Comparison of ENCODE assay signal across 10 mouse cellular contexts in the genomic region with DNA sequence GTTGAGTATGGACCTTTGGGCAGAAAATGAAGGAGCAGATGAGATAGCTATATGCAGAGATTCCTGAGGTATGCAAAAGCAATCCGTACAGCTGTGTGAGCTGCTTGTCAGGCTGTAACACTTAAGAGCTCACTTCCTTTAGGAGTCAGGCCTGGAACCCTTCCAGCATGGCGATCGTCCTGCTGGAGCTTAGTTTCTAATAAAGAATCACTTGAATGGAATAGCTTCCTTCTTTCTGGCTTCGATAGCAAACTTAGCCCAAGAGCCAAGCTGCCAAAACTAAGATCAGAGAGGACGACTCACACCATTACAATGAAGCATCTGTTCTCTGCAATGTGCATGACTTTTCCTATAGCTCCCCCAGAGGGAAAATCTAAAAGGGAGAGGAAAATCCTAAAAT.
DNase-seq lines count a peak whose midpoint lies in the region; ATAC-seq and TF ChIP-seq lines count a peak whose summit lies in the region.
"Had no signal": no experiment of that assay in that cellular context is flagged by ENCODE, and none has a peak within 500 bp of the region (broad histone marks: within the 10 kb centered on the region; RNA-seq: fewer than 3 reads in every experiment).

No protein-coding gene starts in this region.

- TF ChIP-seq CTCF in intestine, postnatal 0 days (IDR thresholded peaks at IDR 0.05; ENCODE audit: low read depth): no peak

- H3K4me2 ChIP-seq in intestine, embryonic 16.5 days (ENCODE audit: low read depth, low read length): no peak overlapping the region
- H3K4me2 ChIP-seq in intestine, postnatal 0 days (replicated peaks; ENCODE audit: low read depth): no peak overlapping the region
- H3K4me2 ChIP-seq: hindbrain, embryonic 15.5 days; stomach, embryonic 15.5 days had no signal

- no peaks in the 10 kb centered on the region for H3K36me3 ChIP-seq in intestine, embryonic 16.5 days (ENCODE audit: control insufficient read depth, insufficient read depth, low read length)
- no peaks in the 10 kb centered on the region for H3K36me3 ChIP-seq in intestine, postnatal 0 days (ENCODE audit: control insufficient read depth, insufficient read depth)
- H3K36me3 ChIP-seq: hindbrain, embryonic 15.5 days; stomach, embryonic 15.5 days had no signal

- peak; percentile 2 to 11 for DNase-seq in right cerebral cortex, adult 2 months (ENCODE audit: low spot score in 2 of 2)
- DNase-seq in right cerebral cortex, adult 18-20 months: no peak
- DNase-seq in fibroblast of lung, adult 2 months (ENCODE audit: low read depth): peak; percentile 0
- DNase-seq in right cerebral cortex, postnatal 4 days: peak; percentile 16
- DNase-seq in embryo, embryonic 10 days (ENCODE audit: low spot score): no peak

- no peaks in the 10 kb centered on the region for H3K27me3 ChIP-seq in intestine, embryonic 16.5 days (replicated peaks; ENCODE audit: control insufficient read depth, insufficient read depth, low read length)
- H3K27me3 ChIP-seq in intestine, postnatal 0 days (replicated peaks; ENCODE audit: control insufficient read depth, insufficient read depth, low read length): no peaks in the 10 kb centered on the region
- H3K27me3 ChIP-seq: hindbrain, embryonic 15.5 days; stomach, embryonic 15.5 days had no signal

- no peaks in the 10 kb centered on the region for H3K9me3 ChIP-seq in intestine, embryonic 16.5 days (ENCODE audit: control insufficient read depth, low read length)
- no peaks in the 10 kb centered on the region for H3K9me3 ChIP-seq in intestine, postnatal 0 days (ENCODE audit: control insufficient read depth)
- H3K9me3 ChIP-seq: hindbrain, embryonic 15.5 days; stomach, embryonic 15.5 days had no signal

- H3K27ac ChIP-seq in intestine, embryonic 16.5 days (ENCODE audit: low read length): no peak overlapping the region
- no peak overlapping the region for H3K27ac ChIP-seq in intestine, postnatal 0 days (ENCODE audit: low read depth, low read length)
- H3K27ac ChIP-seq: hindbrain, embryonic 15.5 days; stomach, embryonic 15.5 days had no signal

- 48% methylated on average over 5 of the region's 5 CpGs for WGBS in intestine, embryonic 16.5 days
- 51% methylated on average over 5 of the region's 5 CpGs for WGBS in intestine, postnatal 0 days

- H3K4me1 ChIP-seq in intestine, embryonic 16.5 days (ENCODE audit: control insufficient read depth, insufficient read depth, low read length): no peaks in the 10 kb centered on the region
- H3K4me1 ChIP-seq in intestine, postnatal 0 days (replicated peaks; ENCODE audit: control insufficient read depth, insufficient read depth, low read length): no peaks in the 10 kb centered on the region
- H3K4me1 ChIP-seq: hindbrain, embryonic 15.5 days; stomach, embryonic 15.5 days had no signal

- no peak overlapping the region for H3K4me3 ChIP-seq in intestine, embryonic 16.5 days (ENCODE audit: low read length)
- H3K4me3 ChIP-seq in intestine, postnatal 0 days (ENCODE audit: low read depth, low read length): no peak overlapping the region
- H3K4me3 ChIP-seq: hindbrain, embryonic 15.5 days; stomach, embryonic 15.5 days had no signal

- no peak overlapping the region for H3K9ac ChIP-seq in intestine, embryonic 16.5 days (ENCODE audit: low read depth, low read length)
- H3K9ac ChIP-seq in intestine, postnatal 0 days (ENCODE audit: low read depth, low read length): no peak overlapping the region
- H3K9ac ChIP-seq: hindbrain, embryonic 15.5 days; stomach, embryonic 15.5 days had no signal

- ATAC-seq in intestine, embryonic 16.5 days: peak; percentile 58; the same call in 1 of the 2 replicates
- no peak for ATAC-seq in intestine, postnatal 0 days
- ATAC-seq: Patski had no signal

Comparison
In these comparisons a context has a peak if more than half of its experiments do, and no peak if none do; other contexts are left out.
1. DNase-seq: peak in right cerebral cortex, adult 2 months (2 of 2), fibroblast of lung, adult 2 months (single experiment) and right cerebral cortex, postnatal 4 days (single experiment); none in right cerebral cortex, adult 18-20 months (single experiment) and embryo, embryonic 10 days (single experiment).